Mouse (Mus musculus): Measurements from ENCODE around the gene Olfr1205.

- no peak for TF ChIP-seq CTCF (IDR thresholded peaks at IDR 0.05; ENCODE audit: low read depth, low read length)
- TF ChIP-seq POLR2A (IDR thresholded peaks at IDR 0.05; ENCODE audit: borderline replicate concordance, low read depth, low read length): no peak
Observed at GRCm38 (mm10) chr2:88838477-88838876, 8.9 kb downstream of the Olfr1205 start.

All from bone marrow macrophage, adult 2 months (primary cell).